In genomic region chr7:141009665-141010064, GRCm38 (mm10) we compare ENCODE assay signal across 11 mouse cellular contexts. TPM values are rescaled to one million over a fixed set of nuclear protein-coding genes. Genes with fewer than 3 reads are reported as not detected.
DNase-seq lines count a peak whose midpoint lies in the region; ATAC-seq and TF ChIP-seq lines count a peak whose summit lies in the region.
"Had no signal": no experiment of that assay in that cellular context is flagged by ENCODE, and none has a peak within 500 bp of the region (broad histone marks: within the 10 kb centered on the region; RNA-seq: fewer than 3 reads in every experiment).

No protein-coding gene starts in this region.

- TF ChIP-seq CTCF in ES-Bruce4 (IDR thresholded peaks at IDR 0.05; ENCODE audit: low read depth, low read length), result no peak

- H3K4me2 ChIP-seq in kidney, embryonic 14.5 days (replicated peaks; ENCODE audit: low read depth, low read length), result peak overlapping the region; percentile 48
- H3K4me2 ChIP-seq in liver, embryonic 13.5 days, result peak overlapping the region; percentile 60

- no peak for ATAC-seq in kidney, embryonic 14.5 days (ENCODE audit: low FRiP score, low TSS enrichment)
- peak; percentile 43 for ATAC-seq in erythroid progenitor cell, adult 5-6 weeks (replicated peaks; ENCODE audit: low FRiP score, poor library complexity, severe bottlenecking)
- ATAC-seq in liver, embryonic 13.5 days (ENCODE audit: low read depth), result no peak

- 88% methylated on average over 9 of the region's 9 CpGs for WGBS in kidney, embryonic 14.5 days
- 72% methylated on average over 9 of the region's 9 CpGs for WGBS in liver, embryonic 13.5 days (ENCODE audit: insufficient replicate concordance)

- H3K9me3 ChIP-seq in kidney, embryonic 14.5 days (ENCODE audit: control insufficient read depth, low read length), result no peaks in the 10 kb centered on the region
- H3K9me3 ChIP-seq in ES-Bruce4 (replicated peaks; ENCODE audit: control insufficient read depth, insufficient read depth, low read length, poor library complexity, severe bottlenecking), result no peaks in the 10 kb centered on the region
- H3K9me3 ChIP-seq in liver, embryonic 13.5 days (replicated peaks), result no peaks in the 10 kb centered on the region

- TF ChIP-seq EP300 in ES-Bruce4 (IDR thresholded peaks at IDR 0.05; ENCODE audit: insufficient read depth, low read depth, low read length), result no peak

- DNase-seq in kidney, postnatal 10 days, result no peak
- no peak for DNase-seq in liver, embryonic 13.5 days
- DNase-seq in adrenal gland, adult 2 months, result no peak
- DNase-seq in frontal cortex, postnatal 36 days (ENCODE audit: low spot score in 2 of 2), result no peak
- DNase-seq in gastrocnemius, postnatal 25 days, result no peak

- no peak overlapping the region for H3K27ac ChIP-seq in kidney, embryonic 14.5 days (ENCODE audit: low read depth, low read length)
- H3K27ac ChIP-seq in ES-Bruce4 (ENCODE audit: insufficient read depth, low read length), result peak overlapping the region; percentile 87
- no peak overlapping the region for H3K27ac ChIP-seq in liver, embryonic 13.5 days

- H3K4me1 ChIP-seq in kidney, embryonic 14.5 days (ENCODE audit: control insufficient read depth, insufficient read depth, low read length), result peaks cover 23% of the 10 kb centered on the region
- H3K4me1 ChIP-seq in ES-Bruce4 (ENCODE audit: control insufficient read depth, insufficient read depth, low read length), result peaks cover 13% of the 10 kb centered on the region
- peaks cover 48% of the 10 kb centered on the region for H3K4me1 ChIP-seq in liver, embryonic 13.5 days (replicated peaks)

- peak overlapping the region; percentile 44; the same call in 1 of the 2 replicates for H3K4me3 ChIP-seq in kidney, embryonic 14.5 days (ENCODE audit: low read length)
- H3K4me3 ChIP-seq in ES-Bruce4 (ENCODE audit: low read depth, low read length), result peak overlapping the region; percentile 87
- peak overlapping the region; percentile 49 for H3K4me3 ChIP-seq in liver, embryonic 13.5 days (replicated peaks)

- H3K36me3 ChIP-seq in kidney, embryonic 14.5 days (ENCODE audit: control insufficient read depth, insufficient read depth, low read length), result no peaks in the 10 kb centered on the region
- no peaks in the 10 kb centered on the region for H3K36me3 ChIP-seq in ES-Bruce4 (ENCODE audit: control insufficient read depth, insufficient read depth, low read length, poor library complexity, severe bottlenecking)
- no peaks in the 10 kb centered on the region for H3K36me3 ChIP-seq in liver, embryonic 13.5 days

- H3K27me3 ChIP-seq in kidney, embryonic 14.5 days (ENCODE audit: control insufficient read depth, insufficient read depth, low read length), result no peaks in the 10 kb centered on the region
- no peaks in the 10 kb centered on the region for H3K27me3 ChIP-seq in ES-Bruce4 (ENCODE audit: control insufficient read depth, insufficient read depth, low read length, poor library complexity, severe bottlenecking)
- no peaks in the 10 kb centered on the region for H3K27me3 ChIP-seq in liver, embryonic 13.5 days

- TF ChIP-seq POLR2A in ES-Bruce4 (IDR thresholded peaks at IDR 0.05; ENCODE audit: insufficient read depth, low read length), result no peak

- peak overlapping the region; percentile 54; the same call in 1 of the 2 replicates for H3K9ac ChIP-seq in kidney, embryonic 14.5 days (ENCODE audit: low read depth, low read length)
- peak overlapping the region; percentile 63 for H3K9ac ChIP-seq in ES-Bruce4 (ENCODE audit: low read depth, poor library complexity, severe bottlenecking)
- peak overlapping the region; percentile 49; the same call in 1 of the 2 replicates for H3K9ac ChIP-seq in liver, embryonic 13.5 days

RNA-seq across cellular contexts. Expression of gene Ifitm3, which starts 0.9 kb away (rescaled TPM):
- polyA plus RNA-seq in kidney, embryonic 14.5 days (2014; fragmentation: Nextera tagmentation; extraction: Ambion mirVana), result 154 and 166 TPM in 2 replicates
- 410 and 433 TPM in 2 replicates for polyA plus RNA-seq in ES-Bruce4 (2011; ENCODE audit: insufficient read depth, insufficient read length, low read depth, missing spikeins)
- total RNA-seq in erythroid progenitor cell, adult 5-6 weeks (2015; ENCODE audit: low replicate concordance), result 156 and 271 TPM in 2 replicates
- 73.5 and 106 TPM in 2 replicates for total RNA-seq in erythroid progenitor cell, adult 5-6 weeks (2017; ENCODE audit: low replicate concordance)
- 53.9 and 61.7 TPM in 2 replicates for polyA plus RNA-seq in liver, embryonic 13.5 days (2015; fragmentation: Nextera tagmentation; extraction: Ambion mirVana)
- 100 to 1,000 TPM; 102 to 148 TPM for total RNA-seq in adrenal gland, adult 2 months (2021)
- polyA plus RNA-seq in adrenal gland, adult 2 months (2012; rRNA removed), result 140 and 146 TPM in 2 replicates
- 10 to 100 TPM; 34.4 to 52.1 TPM for total RNA-seq in gastrocnemius, postnatal 25 days (2021)

RNA-seq across cellular contexts. Expression of gene Ifitm6, which starts 8.1 kb away (rescaled TPM):
- 0.84 and 1.6 TPM in 2 replicates for polyA plus RNA-seq in kidney, embryonic 14.5 days (2014; fragmentation: Nextera tagmentation; extraction: Ambion mirVana)
- polyA plus RNA-seq in ES-Bruce4 (2011; ENCODE audit: insufficient read depth, insufficient read length, low read depth, missing spikeins), result not detected in 2 replicates
- 172 and 212 TPM in 2 replicates for total RNA-seq in erythroid progenitor cell, adult 5-6 weeks (2015; ENCODE audit: low replicate concordance)
- 65.6 and 95.9 TPM in 2 replicates for total RNA-seq in erythroid progenitor cell, adult 5-6 weeks (2017; ENCODE audit: low replicate concordance)
- 2.7 and 2.9 TPM in 2 replicates for polyA plus RNA-seq in liver, embryonic 13.5 days (2015; fragmentation: Nextera tagmentation; extraction: Ambion mirVana)
- total RNA-seq in adrenal gland, adult 2 months (2021), result under 1 TPM in 1 of 2 experiments, not detected in 1; 0.93 TPM
- polyA plus RNA-seq in adrenal gland, adult 2 months (2012; rRNA removed), result 0.39 and 1.2 TPM in 2 replicates
- not detected for total RNA-seq in gastrocnemius, postnatal 25 days (2021)
- total RNA-seq: layer of hippocampus, postnatal 10 days had no signal

RNA-seq across cellular contexts. Expression of gene Gm17387, which starts 19.3 kb away (rescaled TPM):
- polyA plus RNA-seq in kidney, embryonic 14.5 days (2014; fragmentation: Nextera tagmentation; extraction: Ambion mirVana), result not detected in 2 replicates
- polyA plus RNA-seq in ES-Bruce4 (2011; ENCODE audit: insufficient read depth, insufficient read length, low read depth, missing spikeins), result not detected in 2 replicates
- not detected in 2 replicates for total RNA-seq in erythroid progenitor cell, adult 5-6 weeks (2015; ENCODE audit: low replicate concordance)
- not detected in 2 replicates for total RNA-seq in erythroid progenitor cell, adult 5-6 weeks (2017; ENCODE audit: low replicate concordance)
- not detected in 2 replicates for polyA plus RNA-seq in liver, embryonic 13.5 days (2015; fragmentation: Nextera tagmentation; extraction: Ambion mirVana)
- total RNA-seq in adrenal gland, adult 2 months (2021), result not detected
- not detected in 2 replicates for polyA plus RNA-seq in adrenal gland, adult 2 months (2012; rRNA removed)
- not detected for total RNA-seq in gastrocnemius, postnatal 25 days (2021)
- total RNA-seq: layer of hippocampus, postnatal 10 days; midbrain, postnatal 0 days had no signal
- polyA plus RNA-seq: forebrain, embryonic 16.5 days; midbrain, postnatal 0 days had no signal

RNA-seq across cellular contexts. Expression of gene Ifitm1, which starts 42.6 kb away (rescaled TPM):
- polyA plus RNA-seq in kidney, embryonic 14.5 days (2014; fragmentation: Nextera tagmentation; extraction: Ambion mirVana), result 54.4 and 61.4 TPM in 2 replicates
- 501 and 504 TPM in 2 replicates for polyA plus RNA-seq in ES-Bruce4 (2011; ENCODE audit: insufficient read depth, insufficient read length, low read depth, missing spikeins)
- 31.0 TPM in 1 of 2 replicates, not detected in the other for total RNA-seq in erythroid progenitor cell, adult 5-6 weeks (2015; ENCODE audit: low replicate concordance)
- total RNA-seq in erythroid progenitor cell, adult 5-6 weeks (2017; ENCODE audit: low replicate concordance), result 0.90 and 20.6 TPM in 2 replicates
- 22.3 and 24.0 TPM in 2 replicates for polyA plus RNA-seq in liver, embryonic 13.5 days (2015; fragmentation: Nextera tagmentation; extraction: Ambion mirVana)
- 10 to 100 TPM in 1 of 2 experiments, 1 to 10 TPM in 1; 7.6 to 14.6 TPM for total RNA-seq in adrenal gland, adult 2 months (2021)
- 23.9 and 29.4 TPM in 2 replicates for polyA plus RNA-seq in adrenal gland, adult 2 months (2012; rRNA removed)
- total RNA-seq in gastrocnemius, postnatal 25 days (2021), result under 1 TPM; 0.43 to 0.54 TPM

RNA-seq across cellular contexts. Expression of gene B4galnt4, which starts 51.2 kb away (rescaled TPM):
- 13.7 and 14.4 TPM in 2 replicates for polyA plus RNA-seq in kidney, embryonic 14.5 days (2014; fragmentation: Nextera tagmentation; extraction: Ambion mirVana)
- 18.3 and 22.2 TPM in 2 replicates for polyA plus RNA-seq in ES-Bruce4 (2011; ENCODE audit: insufficient read depth, insufficient read length, low read depth, missing spikeins)
- total RNA-seq in erythroid progenitor cell, adult 5-6 weeks (2015; ENCODE audit: low replicate concordance), result not detected in 2 replicates
- 0.26 TPM in 1 of 2 replicates, not detected in the other for total RNA-seq in erythroid progenitor cell, adult 5-6 weeks (2017; ENCODE audit: low replicate concordance)
- 0.75 and 0.81 TPM in 2 replicates for polyA plus RNA-seq in liver, embryonic 13.5 days (2015; fragmentation: Nextera tagmentation; extraction: Ambion mirVana)
- total RNA-seq in adrenal gland, adult 2 months (2021), result 1 to 10 TPM; 1.4 to 3.0 TPM
- 1.7 and 5.1 TPM in 2 replicates for polyA plus RNA-seq in adrenal gland, adult 2 months (2012; rRNA removed)
- not detected for total RNA-seq in gastrocnemius, postnatal 25 days (2021)
